Mouse (Mus musculus): ENCODE data around the gene Tbk1.
A peak's percentile ranks its signal among the peaks of the same experiment; 100 is the strongest.

Gene Tbk1

DNA sequence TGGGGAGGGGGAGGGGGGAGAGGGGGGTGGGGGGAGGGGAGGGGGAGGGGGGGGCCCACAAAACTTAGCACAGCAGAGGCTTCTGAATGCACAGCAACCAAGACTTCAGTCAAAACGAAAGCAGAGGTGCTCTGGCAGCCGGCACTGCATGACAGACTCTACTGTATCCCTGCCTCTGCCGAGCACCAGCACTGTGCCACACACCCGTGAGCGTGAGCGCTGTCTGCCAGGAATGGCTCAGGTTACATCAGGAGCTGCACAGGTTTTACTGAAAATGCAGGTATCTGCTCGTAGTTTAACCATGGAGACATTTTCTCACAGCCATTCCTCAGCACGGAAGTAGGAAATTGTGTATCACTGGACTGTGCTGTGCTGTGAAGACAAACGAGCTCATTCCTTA is 36.3 kb downstream of the Tbk1 start:
- ATAC-seq (ENCODE audit: insufficient number of reproducible peaks, low FRiP score, low TSS enrichment), result no peak

GRCm38 (mm10) chr10:121549670-121550069 is 36.9 kb downstream of the Tbk1 start:
- no peak for ATAC-seq (ENCODE audit: insufficient number of reproducible peaks, low FRiP score, low TSS enrichment)

DNA sequence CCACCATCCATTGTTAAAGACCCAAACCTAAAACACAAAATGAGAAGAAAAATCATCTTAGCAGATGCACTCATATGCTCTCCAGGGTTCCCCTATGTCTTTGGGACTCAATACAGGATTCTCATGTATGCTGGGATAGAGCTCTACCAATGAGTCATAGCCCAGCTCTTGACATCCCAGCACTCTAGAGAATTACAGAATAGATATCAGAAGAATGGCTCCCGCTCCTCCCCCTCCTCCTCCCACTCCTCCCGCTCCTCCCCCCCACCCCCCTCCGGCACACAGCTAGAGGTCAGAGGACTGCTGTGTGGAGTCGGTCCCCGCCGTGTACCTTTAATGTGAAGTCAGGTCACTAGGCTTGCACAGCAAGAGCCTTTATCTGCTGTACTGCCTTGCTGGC is 39.4 kb downstream of the Tbk1 start:
- ATAC-seq (ENCODE audit: insufficient number of reproducible peaks, low FRiP score, low TSS enrichment), result no peak

- ATAC-seq (ENCODE audit: insufficient number of reproducible peaks, low FRiP score, low TSS enrichment), result 0 out of 2 replicates have a peak, but pooled peaks have one; percentile 36
Measured at GRCm38 (mm10) chr10:121543577-121543976, 43.0 kb downstream of the Tbk1 start.

GRCm38 (mm10) chr10:121542156-121542555 is 44.4 kb downstream of the Tbk1 start:
- no peak for ATAC-seq (ENCODE audit: insufficient number of reproducible peaks, low FRiP score, low TSS enrichment)

DNA sequence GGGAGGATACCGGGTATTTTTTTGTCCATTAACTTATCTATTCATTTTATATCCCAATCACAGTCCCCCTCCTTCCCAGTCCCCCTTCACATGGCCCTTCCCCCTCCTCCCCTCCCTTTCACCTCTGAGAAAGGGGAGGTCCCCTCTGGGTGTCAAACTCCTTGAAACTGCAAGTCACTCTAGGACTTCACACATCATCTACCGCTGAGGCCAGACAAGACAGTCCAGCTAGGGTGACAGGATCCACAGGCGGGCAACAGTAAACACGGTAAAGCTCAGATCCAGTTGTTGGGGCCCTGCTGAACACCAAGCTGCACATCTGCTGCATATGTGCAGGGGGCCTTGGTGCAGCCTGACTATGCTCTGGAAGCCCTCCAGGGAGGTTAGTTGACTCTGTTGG is 51.6 kb downstream of the Tbk1 start:
- no peak for ATAC-seq (ENCODE audit: insufficient number of reproducible peaks, low FRiP score, low TSS enrichment)

DNA sequence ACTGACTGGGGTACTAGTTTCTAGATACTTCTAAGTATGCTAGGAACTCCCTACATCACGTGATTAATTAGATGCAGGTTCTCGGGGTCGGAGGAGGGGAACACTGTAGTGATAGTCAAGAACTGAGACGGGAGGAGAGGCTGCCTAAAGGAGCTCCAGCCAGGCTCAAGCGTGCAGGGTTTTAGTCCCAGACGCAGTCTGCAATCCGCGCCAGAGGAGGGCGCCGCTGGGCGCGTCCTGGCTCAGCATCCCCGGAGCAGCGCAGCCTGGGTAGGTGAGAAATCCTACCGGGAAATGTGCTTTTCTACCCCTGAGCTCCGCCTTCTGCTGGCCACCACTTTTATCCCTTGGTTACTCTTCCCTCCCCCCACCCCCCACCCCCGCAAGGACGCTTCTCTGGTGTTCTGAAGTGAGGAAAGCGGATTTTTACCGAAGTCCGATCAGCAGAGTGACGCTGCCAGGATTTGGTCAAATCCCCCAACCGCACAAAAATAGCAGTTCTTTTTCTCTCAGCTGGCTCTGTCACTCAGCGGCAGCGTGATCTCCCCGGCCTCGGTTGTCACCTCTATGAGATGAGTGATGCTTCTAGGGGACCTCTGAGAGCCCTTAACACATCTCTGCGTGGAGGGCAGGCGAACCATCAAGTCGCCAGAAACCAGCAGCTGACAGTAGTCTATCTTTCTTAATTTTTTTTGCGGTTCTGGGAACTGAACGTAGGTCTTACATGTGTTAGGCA is 53.3 kb downstream of the Tbk1 start:
- ATAC-seq (ENCODE audit: insufficient number of reproducible peaks, low FRiP score, low TSS enrichment), result peak; percentile 82

- ATAC-seq (ENCODE audit: insufficient number of reproducible peaks, low FRiP score, low TSS enrichment), result no peak
Measured at GRCm38 (mm10) chr10:121531541-121531940, 55.0 kb downstream of the Tbk1 start.

DNA sequence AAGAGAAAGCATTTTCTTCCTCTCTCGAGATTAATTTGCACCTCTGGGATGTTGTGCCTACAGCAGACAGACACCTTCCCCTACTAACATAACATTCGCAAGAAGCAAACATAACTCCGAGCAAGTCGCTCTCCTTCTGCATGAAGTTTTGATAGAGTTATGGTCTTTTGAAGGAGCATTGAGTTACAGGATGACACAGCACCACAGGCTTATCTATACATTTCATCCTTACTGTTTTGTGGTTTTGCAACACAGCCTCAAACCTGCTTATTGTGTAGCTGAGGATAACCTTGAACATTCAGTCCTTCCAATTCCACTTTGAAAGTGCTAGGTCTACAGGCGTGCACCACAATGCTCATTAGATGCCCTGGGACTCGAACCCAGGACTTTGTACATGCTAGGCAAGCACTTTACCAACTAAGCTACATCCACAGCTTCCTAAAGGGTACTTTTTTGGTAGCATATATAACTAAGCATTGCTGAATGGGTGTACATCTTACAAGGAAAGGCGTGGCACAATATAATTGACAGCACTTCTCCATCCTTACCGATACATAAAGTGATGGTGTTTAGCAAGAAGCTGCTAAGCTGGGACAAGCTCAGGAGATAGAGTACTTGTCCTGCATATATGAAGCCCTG is 56.1 kb downstream of the Tbk1 start:
- no peak for ATAC-seq (ENCODE audit: insufficient number of reproducible peaks, low FRiP score, low TSS enrichment)

GRCm38 (mm10) chr10:121529261-121529660 is 57.3 kb downstream of the Tbk1 start:
- ATAC-seq (ENCODE audit: insufficient number of reproducible peaks, low FRiP score, low TSS enrichment), result no peak

- no peak for ATAC-seq (ENCODE audit: insufficient number of reproducible peaks, low FRiP score, low TSS enrichment)
Measured at GRCm38 (mm10) chr10:121528470-121528869, 58.1 kb downstream of the Tbk1 start.

DNA sequence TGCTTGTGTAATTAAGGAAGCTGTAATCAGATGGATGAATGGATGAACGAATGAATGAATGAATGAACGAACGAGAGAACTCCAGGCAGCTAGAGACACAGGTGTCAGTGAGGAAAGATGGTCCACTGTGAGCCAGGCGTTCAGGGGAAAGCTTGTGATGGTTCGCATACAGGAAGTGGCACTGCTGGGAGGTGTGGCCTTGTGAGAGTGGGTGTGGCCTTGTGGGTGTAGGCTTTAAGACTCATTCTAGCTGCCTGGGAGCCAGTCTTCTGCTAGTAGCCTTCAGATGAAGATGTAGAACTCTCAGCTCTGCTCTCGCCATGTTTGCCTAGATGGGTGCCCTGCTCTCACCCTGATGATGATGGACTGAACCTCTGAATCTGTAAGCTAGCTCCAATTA is 59.5 kb downstream of the Tbk1 start:
- ATAC-seq (ENCODE audit: insufficient number of reproducible peaks, low FRiP score, low TSS enrichment), result no peak

GRCm38 (mm10) chr10:121520923-121521585 is 65.5 kb downstream of the Tbk1 start:
- ATAC-seq (ENCODE audit: insufficient number of reproducible peaks, low FRiP score, low TSS enrichment), result no peak

DNA sequence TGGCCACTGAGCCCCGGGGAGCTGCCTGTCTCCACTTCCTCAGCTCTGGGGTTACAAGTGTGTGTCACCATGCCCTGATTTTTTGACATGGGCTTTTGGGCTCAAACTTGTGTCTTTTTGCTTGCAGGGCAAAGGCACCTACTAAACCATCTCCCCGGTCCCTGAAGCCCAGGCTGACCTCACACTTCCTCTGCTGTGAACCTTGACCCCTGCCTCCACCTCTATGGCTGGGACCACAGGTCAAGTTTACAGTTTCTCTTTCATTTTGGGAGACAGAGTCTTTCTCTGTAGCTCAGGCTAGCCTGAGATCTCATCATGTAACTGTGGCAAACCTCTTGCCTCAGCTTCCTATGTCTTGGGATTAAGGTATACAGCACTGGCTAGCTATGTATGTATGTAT is 66.9 kb downstream of the Tbk1 start:
- ATAC-seq (ENCODE audit: insufficient number of reproducible peaks, low FRiP score, low TSS enrichment), result no peak

- ATAC-seq (ENCODE audit: insufficient number of reproducible peaks, low FRiP score, low TSS enrichment), result peak; percentile 85
Measured at GRCm38 (mm10) chr10:121516008-121516600, 70.5 kb downstream of the Tbk1 start.

DNA sequence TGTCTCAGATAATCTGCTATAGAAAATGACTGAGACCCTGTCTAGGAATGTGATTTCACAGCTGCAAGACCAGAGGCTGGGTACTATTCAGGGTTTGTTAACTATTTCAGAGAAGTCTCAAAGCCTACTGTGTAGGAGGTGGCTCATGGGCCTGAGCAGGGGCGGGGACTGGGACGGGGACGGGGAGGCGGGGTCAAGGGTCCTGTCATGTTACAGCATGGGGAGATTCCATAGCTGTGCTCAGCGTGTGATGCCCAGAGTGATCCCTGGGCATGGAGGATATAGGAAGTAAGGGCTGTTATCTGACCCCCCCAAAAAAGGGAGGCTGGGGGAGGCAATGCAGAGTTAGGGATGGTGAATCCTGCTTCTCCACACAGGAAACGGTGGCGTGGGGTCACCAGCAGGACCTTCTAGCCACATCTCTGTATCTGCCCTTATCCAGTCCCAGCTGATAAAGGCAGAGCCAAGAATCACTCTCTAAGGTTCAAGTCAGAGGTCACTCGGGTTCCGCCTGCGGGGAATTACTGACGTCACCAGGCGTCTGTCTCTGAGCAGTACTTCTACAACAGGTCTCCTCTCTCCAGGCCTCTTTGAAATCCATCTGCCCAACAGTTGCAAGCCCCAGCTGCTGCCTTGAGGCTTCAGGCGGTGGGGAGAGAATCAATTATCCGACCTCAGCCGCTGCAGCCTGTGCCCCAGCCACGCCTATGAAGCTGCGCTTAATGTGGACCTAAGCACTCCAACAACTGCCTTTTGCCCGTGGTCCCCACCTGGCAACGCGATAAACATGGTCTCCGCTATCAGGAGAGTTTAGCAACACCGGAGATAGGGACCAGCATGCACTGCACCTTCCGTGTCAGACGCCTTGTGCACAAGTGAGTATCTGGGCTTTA is 76.6 kb downstream of the Tbk1 start:
- ATAC-seq (ENCODE audit: insufficient number of reproducible peaks, low FRiP score, low TSS enrichment), result no peak

DNA sequence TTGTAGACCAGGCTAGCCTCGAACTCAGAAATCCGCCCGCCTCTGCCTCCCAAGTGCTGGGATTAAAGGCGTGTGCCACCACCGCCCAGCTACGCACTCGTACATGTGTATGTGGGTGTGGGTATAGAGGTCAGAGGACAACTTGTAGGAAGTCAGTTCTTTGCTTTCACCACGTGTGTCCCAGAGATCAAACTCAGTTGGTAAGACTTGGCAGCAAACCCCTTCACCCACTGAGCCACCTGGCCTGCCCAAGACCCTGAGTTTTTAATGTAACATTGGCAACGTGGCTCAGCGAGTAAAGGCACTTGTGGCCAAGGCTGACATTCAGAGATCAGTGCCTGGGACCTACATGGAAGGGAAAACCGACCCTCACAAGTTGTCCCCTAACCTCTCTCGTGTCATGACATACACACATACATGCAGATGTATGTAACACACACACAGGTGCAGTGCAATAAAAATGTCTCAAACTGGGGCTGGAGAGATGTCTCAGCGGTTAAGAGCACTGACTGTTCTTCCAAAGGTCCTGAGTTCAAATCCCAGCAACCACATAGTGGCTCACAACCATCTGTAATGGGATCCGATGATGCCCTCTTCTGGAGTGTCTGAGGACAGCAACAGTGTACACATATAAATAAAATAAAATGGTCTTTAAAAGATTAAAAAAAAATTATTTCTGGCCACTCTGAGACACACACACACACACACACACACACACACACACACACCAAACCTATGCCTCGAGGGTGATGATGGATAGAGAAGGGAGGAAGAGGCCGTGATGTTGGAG is 78.6 kb downstream of the Tbk1 start:
- ATAC-seq (ENCODE audit: insufficient number of reproducible peaks, low FRiP score, low TSS enrichment), result no peak

DNA sequence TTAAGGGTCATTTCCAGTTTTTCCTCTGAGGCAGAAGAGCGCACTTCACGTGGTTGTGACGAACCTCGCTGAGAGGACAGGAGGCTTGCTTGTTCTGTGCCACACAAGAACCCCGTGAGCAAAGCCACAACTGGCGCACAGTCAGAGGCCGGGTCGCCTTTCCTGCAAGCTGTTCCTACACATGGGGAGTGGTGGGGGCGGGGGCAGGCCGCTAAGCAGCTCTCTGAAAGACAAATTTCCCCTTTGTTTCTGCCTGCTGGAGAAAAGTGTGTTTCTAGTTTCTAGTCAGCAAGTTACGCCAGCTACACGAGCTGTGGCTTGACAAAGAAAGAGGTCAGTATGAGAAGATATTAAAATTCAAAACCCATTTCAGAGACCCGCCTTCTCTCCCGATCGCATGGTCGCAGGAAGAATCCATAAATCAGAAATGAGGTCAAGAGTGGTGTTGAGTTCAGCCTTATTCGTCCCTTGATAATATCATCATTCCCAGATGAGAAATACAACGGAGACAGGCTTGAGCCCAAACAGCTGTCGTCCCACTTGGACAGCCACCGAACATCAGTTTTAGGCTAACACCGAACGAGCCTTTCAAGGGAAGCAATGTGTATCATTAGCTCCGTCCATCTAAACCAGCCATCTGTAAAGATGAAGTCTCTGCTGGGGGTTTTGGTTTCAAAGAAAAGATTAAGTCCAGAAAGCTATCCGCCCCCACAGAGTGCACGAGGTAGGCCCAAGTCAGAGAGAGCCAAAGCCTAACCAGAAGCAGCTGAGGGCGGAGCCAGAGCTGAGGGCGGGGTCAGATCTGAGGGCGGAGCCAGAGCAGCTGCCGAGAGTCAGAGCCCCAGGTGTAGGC is 79.6 kb downstream of the Tbk1 start:
- ATAC-seq (ENCODE audit: insufficient number of reproducible peaks, low FRiP score, low TSS enrichment), result no peak

- no peak for ATAC-seq (ENCODE audit: insufficient number of reproducible peaks, low FRiP score, low TSS enrichment)
Measured at GRCm38 (mm10) chr10:121505929-121506328, 80.7 kb downstream of the Tbk1 start.
